Mouse (Mus musculus) MEL (cell line): ENCODE results near the gene Tmem165. TPM values are rescaled to one million over a fixed set of nuclear protein-coding genes. Genes with fewer than 3 reads are reported as not detected.

Source experiments
- DNase-seq: peaks from one replicate; pipeline ENCODE4 v3.0.0; 2011; ENCODE audit warnings: low read depth, low spot score
- H3K27ac ChIP-seq: 2 replicates; pipeline ENCODE4 v1.5.1; 2012; ENCODE audit warnings: low read depth, mild to moderate bottlenecking, control low read depth, low read length, moderate library complexity; ENCODE audit not compliant: control insufficient read depth
- H3K27me3 ChIP-seq, 2 experiments: fragments of 150-350 bp in 1 of 2; sonication (generic) in 1 of 2; 2 replicates each; pipeline ENCODE4 v1.6.1; 2012; ENCODE audit warnings: low read length in 2 of 2, mild to moderate bottlenecking in 2 of 2, improper control_type of control experiment in 1 of 2, moderate library complexity in 1 of 2; ENCODE audit not compliant: insufficient read depth in 2 of 2, control insufficient read depth in 1 of 2
- H3K36me3 ChIP-seq, 2 experiments: 2 replicates each; pipeline ENCODE4 v1.6.1; 2012 to 2014; ENCODE audit warnings: low read length in 2 of 2, improper control_type of control experiment in 1 of 2, inconsistent platforms in 1 of 2, mild to moderate bottlenecking in 1 of 2; ENCODE audit not compliant: insufficient read depth in 2 of 2, control insufficient read depth in 1 of 2
- H3K4me1 ChIP-seq, 2 experiments: fragments of 150-350 bp in 1 of 2; sonication (generic) in 1 of 2; 2 replicates each; pipeline ENCODE4 v1.6.1; 2012; ENCODE audit warnings: low read length in 2 of 2, improper control_type of control experiment in 1 of 2, mild to moderate bottlenecking in 1 of 2; ENCODE audit not compliant: insufficient read depth in 2 of 2, control insufficient read depth in 1 of 2
- H3K4me3 ChIP-seq, 2 experiments: fragments of 150-350 bp in 1 of 2; sonication (generic) in 1 of 2; 2 replicates each; pipeline ENCODE4 v1.5.1; 2012; ENCODE audit warnings: low read depth in 2 of 2, low read length in 2 of 2, mild to moderate bottlenecking in 2 of 2, moderate library complexity in 2 of 2, control low read depth in 1 of 2, improper control_type of control experiment in 1 of 2; ENCODE audit not compliant: control insufficient read depth in 1 of 2, insufficient read depth in 1 of 2
- H3K79me2 ChIP-seq: 2 replicates; pipeline ENCODE4 v1.6.1; 2012; ENCODE audit warnings: mild to moderate bottlenecking, low read length, moderate library complexity; ENCODE audit not compliant: control insufficient read depth, poor library complexity, insufficient read depth
- H3K9ac ChIP-seq: 2 replicates; pipeline ENCODE4 v1.6.1; 2012; ENCODE audit warnings: low read depth, mild to moderate bottlenecking, control low read depth, low read length, moderate library complexity; ENCODE audit not compliant: control insufficient read depth, poor library complexity, severe bottlenecking
- H3K9me3 ChIP-seq: fragments of 150-350 bp; sonication (generic); replicated peaks from 2 replicates; pipeline ENCODE4 v1.6.1; 2012; ENCODE audit warnings: mild to moderate bottlenecking, low read length, improper control_type of control experiment, moderate library complexity; ENCODE audit not compliant: insufficient read depth
- BHLHE40 ChIP-seq: IDR thresholded peaks from 2 replicates; pipeline ENCODE4 v1.6.1; 2012; ENCODE audit warnings: low read depth, mild to moderate bottlenecking, inconsistent platforms, low read length, improper control_type of control experiment, borderline replicate concordance
- CHD1 ChIP-seq: IDR thresholded peaks from 2 replicates; pipeline ENCODE4 v1.6.1; 2012; ENCODE audit warnings: low read depth, mild to moderate bottlenecking, inconsistent platforms, low read length, improper control_type of control experiment
- CHD2 ChIP-seq: IDR thresholded peaks from 2 replicates; pipeline ENCODE4 v1.6.1; 2011; ENCODE audit warnings: low read length, improper control_type of control experiment
- CTCF ChIP-seq, 3 experiments: IDR thresholded peaks in 2 of 3; conservative IDR thresholded peaks in 1 of 3; 2 replicates each; pipeline ENCODE4 v1.5.1; 2011 to 2012; ENCODE audit warnings: low read length in 3 of 3, low read depth in 2 of 3, mild to moderate bottlenecking in 2 of 3, improper control_type of control experiment in 1 of 3, inconsistent platforms in 1 of 3, mixed read lengths in 1 of 3, moderate library complexity in 1 of 3; ENCODE audit not compliant: control insufficient read depth in 1 of 3, insufficient read depth in 1 of 3, poor library complexity in 1 of 3, severe bottlenecking in 1 of 3
- ELF1 ChIP-seq: IDR thresholded peaks from 2 replicates; pipeline ENCODE4 v1.6.1; 2014; ENCODE audit warnings: low read depth, mild to moderate bottlenecking, inconsistent platforms, low read length, improper control_type of control experiment, moderate library complexity
- EP300 ChIP-seq, 2 experiments: IDR thresholded peaks; 2 replicates each; pipeline ENCODE4 v1.6.1; 2011; ENCODE audit warnings: improper control_type of control experiment in 2 of 2, low read length in 2 of 2, low read depth in 1 of 2, mild to moderate bottlenecking in 1 of 2
- ETS1 ChIP-seq: IDR thresholded peaks from 2 replicates; pipeline ENCODE4 v1.6.1; 2012; ENCODE audit warnings: low read depth, mild to moderate bottlenecking, inconsistent platforms, low read length, improper control_type of control experiment, moderate library complexity
- GABPA ChIP-seq: IDR thresholded peaks from 2 replicates; pipeline ENCODE4 v1.6.1; 2012; ENCODE audit warnings: low read depth, mild to moderate bottlenecking, inconsistent platforms, low read length, improper control_type of control experiment, moderate library complexity
- HCFC1 ChIP-seq: IDR thresholded peaks from 2 replicates; pipeline ENCODE4 v1.6.1; 2012; ENCODE audit warnings: low read depth, mild to moderate bottlenecking, inconsistent platforms, low read length, improper control_type of control experiment, moderate library complexity
- JUND ChIP-seq: IDR thresholded peaks from 2 replicates; pipeline ENCODE4 v1.6.1; 2011; ENCODE audit warnings: low read depth, mild to moderate bottlenecking, improper control_type of control experiment, low read length
- MAX ChIP-seq: IDR thresholded peaks from 2 replicates; pipeline ENCODE4 v1.6.1; 2011; ENCODE audit warnings: low read length, improper control_type of control experiment
- MAZ ChIP-seq: IDR thresholded peaks from 2 replicates; pipeline ENCODE4 v1.6.1; 2012; ENCODE audit warnings: low read depth, mild to moderate bottlenecking, inconsistent platforms, low read length, improper control_type of control experiment
- MEF2A ChIP-seq: IDR thresholded peaks from 2 replicates; pipeline ENCODE4 v1.6.1; 2014; ENCODE audit warnings: low read depth, mild to moderate bottlenecking, inconsistent platforms, low read length, improper control_type of control experiment; ENCODE audit not compliant: poor library complexity, insufficient replicate concordance, severe bottlenecking; ENCODE audit errors: extremely low read depth
- MXI1 ChIP-seq: IDR thresholded peaks from 2 replicates; pipeline ENCODE4 v1.6.1; 2011; ENCODE audit warnings: mild to moderate bottlenecking, low read depth, low read length, improper control_type of control experiment
- MYC ChIP-seq: IDR thresholded peaks from 2 replicates; pipeline ENCODE4 v1.6.1; 2011; ENCODE audit warnings: low read depth, mild to moderate bottlenecking, low read length, improper control_type of control experiment, moderate library complexity
- NELFE ChIP-seq: IDR thresholded peaks from 2 replicates; pipeline ENCODE4 v1.6.1; 2011; ENCODE audit warnings: low read depth, low read length, improper control_type of control experiment
- POLR2A ChIP-seq, 2 experiments: IDR thresholded peaks; 2 replicates each; pipeline ENCODE4 v1.6.1; 2011 to 2012; ENCODE audit warnings: low read length in 2 of 2, mild to moderate bottlenecking in 2 of 2, control low read depth in 1 of 2, improper control_type of control experiment in 1 of 2, low read depth in 1 of 2, moderate library complexity in 1 of 2; ENCODE audit not compliant: control insufficient read depth in 1 of 2, insufficient read depth in 1 of 2, poor library complexity in 1 of 2
- POLR2AphosphoS2 ChIP-seq: IDR thresholded peaks from 2 replicates; pipeline ENCODE4 v1.6.1; 2011; ENCODE audit warnings: low read length, improper control_type of control experiment
- POLR2AphosphoS5 ChIP-seq: IDR thresholded peaks from 2 replicates; pipeline ENCODE4 v1.6.1; 2012; ENCODE audit warnings: low read depth, borderline replicate concordance, mild to moderate bottlenecking, inconsistent platforms, low read length, moderate library complexity, mixed read lengths
- RCOR1 ChIP-seq: IDR thresholded peaks from 2 replicates; pipeline ENCODE4 v1.6.1; 2012; ENCODE audit warnings: low read depth, mild to moderate bottlenecking, inconsistent platforms, low read length, improper control_type of control experiment
- SIN3A ChIP-seq: IDR thresholded peaks from 2 replicates; pipeline ENCODE4 v1.6.1; 2012; ENCODE audit warnings: low read length, improper control_type of control experiment, inconsistent platforms
- SMC3 ChIP-seq: IDR thresholded peaks from 2 replicates; pipeline ENCODE4 v1.6.1; 2011; ENCODE audit warnings: low read depth, low read length, improper control_type of control experiment
- TAL1 ChIP-seq: IDR thresholded peaks from 2 replicates; pipeline ENCODE4 v1.6.1; 2012; ENCODE audit warnings: mild to moderate bottlenecking, inconsistent platforms, low read length, moderate library complexity, mixed read lengths
- TBP ChIP-seq: IDR thresholded peaks from 2 replicates; pipeline ENCODE4 v1.8.0; 2011; ENCODE audit warnings: low read depth, low read length, improper control_type of control experiment
- TCF12 ChIP-seq: IDR thresholded peaks from 2 replicates; pipeline ENCODE4 v1.6.1; 2014; ENCODE audit warnings: low read depth, mild to moderate bottlenecking, inconsistent platforms, low read length, improper control_type of control experiment, moderate library complexity
- UBTF ChIP-seq: IDR thresholded peaks from 2 replicates; pipeline ENCODE4 v1.6.1; 2012; ENCODE audit warnings: low read depth, mild to moderate bottlenecking, inconsistent platforms, low read length, improper control_type of control experiment, moderate library complexity, borderline replicate concordance; ENCODE audit not compliant: insufficient read depth
- USF1 ChIP-seq: IDR thresholded peaks from 2 replicates; pipeline ENCODE4 v1.6.1; 2014; ENCODE audit warnings: low read depth, mild to moderate bottlenecking, inconsistent platforms, low read length, improper control_type of control experiment, moderate library complexity
- USF2 ChIP-seq, 2 experiments: IDR thresholded peaks; 2 replicates each; pipeline ENCODE4 v1.6.1; 2011 to 2012; ENCODE audit warnings: improper control_type of control experiment in 2 of 2, low read length in 2 of 2, borderline replicate concordance in 1 of 2, inconsistent platforms in 1 of 2, low read depth in 1 of 2, mild to moderate bottlenecking in 1 of 2; ENCODE audit not compliant: insufficient read depth in 1 of 2
- ZKSCAN1 ChIP-seq: IDR thresholded peaks from 2 replicates; pipeline ENCODE4 v1.6.1; 2012; ENCODE audit warnings: low read depth, mild to moderate bottlenecking, inconsistent platforms, low read length, improper control_type of control experiment, moderate library complexity
- ZMIZ1 ChIP-seq: IDR thresholded peaks from 2 replicates; pipeline ENCODE4 v1.6.1; 2012; ENCODE audit warnings: low read depth, mild to moderate bottlenecking, inconsistent platforms, low read length, improper control_type of control experiment, moderate library complexity
- ZNF384 ChIP-seq: IDR thresholded peaks from 2 replicates; pipeline ENCODE4 v1.6.1; 2012; ENCODE audit warnings: low read depth, mild to moderate bottlenecking, inconsistent platforms, low read length, improper control_type of control experiment
- polyA plus RNA-seq, 2 experiments: library from polyadenylated mRNA; stranded (reverse) in 1 of 2; unstranded in 1 of 2; fragments of >175 nt in 1 of 2; fragments of >200 nt in 1 of 2; gene quantifications; 2 replicates each; pipeline versions ENCODE4 v1.2.1 to v1.2.4; 2012; ENCODE audit warnings: low replicate concordance in 2 of 2, low read depth in 1 of 2; ENCODE audit not compliant: insufficient read length in 2 of 2, insufficient read depth in 1 of 2, missing spikeins in 1 of 2
- total RNA-seq: library from RNA; depleted of rRNA; stranded (reverse); fragments of 300-350 nt; gene quantifications from 2 replicates; pipeline ENCODE4 v1.2.3, GENCODE M21; 2012

Tmem165 gene
- total and polyA plus RNA-seq, 3 experiments = 66.5 to 154 (median 73.0) TPM

- Histone ChIP-seq H3K4me3 (peak overlapping the region; percentile 77 to 88), H3K79me2 (peaks cover 42% of the 10 kb centered on the region)
- no peak for TF ChIP-seq POLR2AphosphoS5
- no peak for TF ChIP-seq ZKSCAN1
- TF ChIP-seq SMC3 = no peak
- TF ChIP-seq MAZ = peak; percentile 67; the same call in 1 of the 2 replicates
- TF ChIP-seq ELF1 = no peak
- no peak for TF ChIP-seq GABPA
- TF ChIP-seq POLR2A (IDR thresholded peaks at IDR 0.05; ENCODE audit: control insufficient read depth in 1 of 2, insufficient read depth in 1 of 2, low read depth in 1 of 2, low read length in 2 of 2, poor library complexity in 1 of 2) = 0 out of 4 replicates have a peak, but pooled peaks of 1 of the 2 experiments have one; percentile 5
- no peak for TF ChIP-seq NELFE
- TF ChIP-seq MYC = 0 out of 2 replicates have a peak, but pooled peaks have one; percentile 36
- TF ChIP-seq HCFC1 = 0 out of 2 replicates have a peak, but pooled peaks have one; percentile 34
- no peak for TF ChIP-seq TAL1
- TF ChIP-seq UBTF = no peak
- TF ChIP-seq USF2 (IDR thresholded peaks at IDR 0.05; ENCODE audit: borderline replicate concordance in 1 of 2, insufficient read depth in 1 of 2, low read depth in 1 of 2, low read length in 2 of 2) = no peak
- no peak for TF ChIP-seq ETS1
- no peak for TF ChIP-seq POLR2AphosphoS2
- no peak for TF ChIP-seq TCF12
- TF ChIP-seq JUND = no peak
- no peak for TF ChIP-seq TBP
- TF ChIP-seq ZMIZ1 = no peak
- peak; percentile 90 for TF ChIP-seq ZNF384
- TF ChIP-seq MAX = no peak
- TF ChIP-seq USF1 = peak; percentile 6; the same call in 1 of the 2 replicates
- no peak for TF ChIP-seq MXI1
- no peak for TF ChIP-seq CTCF (IDR thresholded peaks at IDR 0.05 in 2 of 3, conservative IDR thresholded peaks at IDR 0.05 in 1 of 3; ENCODE audit: control insufficient read depth in 1 of 3, insufficient read depth in 1 of 3, low read depth in 2 of 3, low read length in 3 of 3, poor library complexity in 1 of 3, severe bottlenecking in 1 of 3)
- TF ChIP-seq BHLHE40 = 0 out of 2 replicates have a peak, but pooled peaks have one; percentile 39
- no peak; the same call in 1 of the 2 replicates for TF ChIP-seq SIN3A
- TF ChIP-seq CHD2 = peak; percentile 24; the same call in 1 of the 2 replicates
- TF ChIP-seq RCOR1 = no peak
- TF ChIP-seq CHD1 = 0 out of 2 replicates have a peak, but pooled peaks have one; percentile 67
- TF ChIP-seq MEF2A = no peak
- peak in 1 of 2 experiments; percentile 29; a peak in 1 of 4 replicates for TF ChIP-seq EP300 (IDR thresholded peaks at IDR 0.05; ENCODE audit: low read depth in 1 of 2, low read length in 2 of 2)
- TF ChIP-seq, all 39 proteins: peak for 10
- H3K27me3 ChIP-seq = no peaks in the 10 kb centered on the region
- peak overlapping the region; percentile 88 for H3K9ac ChIP-seq
- peaks cover 0 to 41% of the 10 kb centered on the region in 2 experiments; a peak in 3 of 4 replicates for H3K36me3 ChIP-seq
- H3K9me3 ChIP-seq = no peaks in the 10 kb centered on the region
- DNase-seq = peak; percentile 81
- peaks cover 10 to 27% of the 10 kb centered on the region in 2 experiments for H3K4me1 ChIP-seq
- peak overlapping the region; percentile 42 for H3K27ac ChIP-seq
Observed at GRCm38 (mm10) chr5:76184286-76185080, 803 bp downstream of the Tmem165 start.
